ENCODE assay signal across 9 mouse cellular contexts in the genomic region with DNA sequence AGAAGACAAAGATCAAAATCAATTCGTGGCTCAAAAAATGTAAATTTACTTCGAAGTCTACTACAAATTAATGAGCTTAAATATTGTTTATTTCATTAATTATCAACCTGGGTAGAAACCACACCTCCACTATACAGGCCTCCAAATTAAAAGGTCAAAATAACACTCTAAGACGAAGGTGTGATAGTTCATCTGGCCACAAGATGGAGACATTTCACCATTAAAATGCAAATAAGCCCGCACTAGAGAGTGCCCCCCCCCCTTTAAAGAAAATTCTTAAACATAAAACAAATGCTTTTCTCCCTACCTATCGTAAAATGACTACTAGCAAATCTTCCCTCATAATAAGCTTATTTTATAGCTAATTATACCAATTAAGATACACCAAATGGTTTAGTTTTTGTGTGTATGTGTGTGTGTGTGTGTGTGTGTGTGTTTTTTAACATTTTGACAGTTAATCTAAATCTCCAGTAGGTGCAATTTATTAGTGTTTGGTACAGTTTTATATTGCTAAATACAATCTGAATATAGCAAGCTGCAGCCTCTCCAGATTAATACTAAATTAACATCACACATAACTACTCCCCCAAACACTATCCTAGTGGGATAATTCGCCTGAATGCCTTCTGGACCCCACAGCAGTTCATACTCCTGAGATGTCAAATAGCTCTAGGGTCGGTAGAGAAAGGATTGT. TPM values are rescaled to one million over a fixed set of nuclear protein-coding genes. Genes with fewer than 3 reads are reported as not detected.
DNase-seq lines count a peak whose midpoint lies in the region; ATAC-seq and TF ChIP-seq lines count a peak whose summit lies in the region.
"Had no signal": no experiment of that assay in that cellular context is flagged by ENCODE, and none has a peak within 500 bp of the region (broad histone marks: within the 10 kb centered on the region; RNA-seq: fewer than 3 reads in every experiment).

No protein-coding gene starts in this region.

- H3K4me1 ChIP-seq in forebrain, embryonic 12.5 days: no peaks in the 10 kb centered on the region
- no peaks in the 10 kb centered on the region for H3K4me1 ChIP-seq in limb, embryonic 14.5 days (ENCODE audit: control insufficient read depth, insufficient read depth, low read length)
- H3K4me1 ChIP-seq: liver, embryonic 13.5 days had no signal

- H3K9me3 ChIP-seq in forebrain, embryonic 12.5 days: no peaks in the 10 kb centered on the region
- H3K9me3 ChIP-seq in limb, embryonic 14.5 days (ENCODE audit: control insufficient read depth, low read length): no peaks in the 10 kb centered on the region
- H3K9me3 ChIP-seq: liver, embryonic 13.5 days had no signal

- H3K4me3 ChIP-seq in forebrain, embryonic 12.5 days (replicated peaks): no peak overlapping the region
- no peak overlapping the region for H3K4me3 ChIP-seq in limb, embryonic 14.5 days (replicated peaks; ENCODE audit: low read length)
- H3K4me3 ChIP-seq: liver, embryonic 13.5 days had no signal

- DNase-seq in layer of hippocampus, adult 9-10 months (ENCODE audit: low spot score): peak; percentile 4
- no peak for DNase-seq in layer of hippocampus, postnatal 25 days (ENCODE audit: extremely low spot score in 1 of 2, low spot score in 1 of 2)
- peak; percentile 61 for DNase-seq in NIH3T3 (ENCODE audit: low read depth)
- DNase-seq in limb, embryonic 14.5 days (ENCODE audit: low spot score): peak; percentile 49
- peak; percentile 20 for DNase-seq in retina, postnatal 7 days (ENCODE audit: low read depth, low spot score)
- no peak for DNase-seq in layer of hippocampus, postnatal 10 days (ENCODE audit: low spot score in 2 of 2)
- no peak for DNase-seq in urinary bladder, postnatal 10 days (ENCODE audit: low spot score)
- DNase-seq: liver, embryonic 13.5 days had no signal

- no peak overlapping the region for H3K4me2 ChIP-seq in forebrain, embryonic 12.5 days
- no peak overlapping the region for H3K4me2 ChIP-seq in limb, embryonic 14.5 days (replicated peaks; ENCODE audit: low read depth, low read length, severe bottlenecking)
- H3K4me2 ChIP-seq: liver, embryonic 13.5 days had no signal

- WGBS in forebrain, embryonic 12.5 days: 22% methylated on average over 7 of the region's 7 CpGs
- 15% methylated on average over 7 of the region's 7 CpGs for WGBS in limb, embryonic 14.5 days

- no peak for TF ChIP-seq POLR2A in limb, embryonic 14.5 days (IDR thresholded peaks at IDR 0.05; ENCODE audit: borderline replicate concordance, extremely low read depth, insufficient read depth, insufficient read length)

- peak; percentile 82 for ATAC-seq in forebrain, embryonic 12.5 days (ENCODE audit: low FRiP score)
- peak; percentile 65; the same call in 1 of the 2 replicates for ATAC-seq in limb, embryonic 14.5 days (ENCODE audit: low FRiP score, low read depth)

- no peak overlapping the region for H3K9ac ChIP-seq in forebrain, embryonic 12.5 days
- H3K9ac ChIP-seq in limb, embryonic 14.5 days (ENCODE audit: low read depth, low read length, severe bottlenecking): no peak overlapping the region
- H3K9ac ChIP-seq: liver, embryonic 13.5 days had no signal

- no peaks in the 10 kb centered on the region for H3K36me3 ChIP-seq in forebrain, embryonic 12.5 days (replicated peaks)
- H3K36me3 ChIP-seq in limb, embryonic 14.5 days (ENCODE audit: control insufficient read depth, insufficient read depth, low read length): no peaks in the 10 kb centered on the region
- H3K36me3 ChIP-seq: liver, embryonic 13.5 days had no signal

- H3K27me3 ChIP-seq in forebrain, embryonic 12.5 days: no peaks in the 10 kb centered on the region
- no peaks in the 10 kb centered on the region for H3K27me3 ChIP-seq in limb, embryonic 14.5 days (ENCODE audit: control insufficient read depth, insufficient read depth, low read length)
- H3K27me3 ChIP-seq: liver, embryonic 13.5 days had no signal

- H3K27ac ChIP-seq in forebrain, embryonic 12.5 days: no peak overlapping the region
- H3K27ac ChIP-seq in limb, embryonic 14.5 days (replicated peaks; ENCODE audit: low read depth, low read length): no peak overlapping the region
- H3K27ac ChIP-seq: liver, embryonic 13.5 days had no signal

RNA-seq across cellular contexts. Expression of gene Plscr5, which starts 45.0 kb away (rescaled TPM):
- not detected for total RNA-seq in layer of hippocampus, postnatal 25 days (2021)
- polyA plus RNA-seq in forebrain, embryonic 12.5 days (2016; fragmentation: Nextera tagmentation; extraction: Ambion mirVana): not detected in 2 replicates
- not detected in 2 replicates for polyA plus RNA-seq in limb, embryonic 14.5 days (2012; rRNA removed)
- polyA plus RNA-seq in limb, embryonic 14.5 days (2014; fragmentation: Nextera tagmentation; extraction: Ambion mirVana): not detected in 2 replicates
- under 1 TPM; 0.29 to 0.62 TPM for total RNA-seq in layer of hippocampus, postnatal 10 days (2021)
- polyA plus RNA-seq: liver, embryonic 13.5 days had no signal

Comparison
In these comparisons a context has a peak if more than half of its experiments do, and no peak if none do; other contexts are left out.
1. DNase-seq: peak in layer of hippocampus, adult 9-10 months (single experiment), NIH3T3 (single experiment), limb, embryonic 14.5 days (single experiment) and retina, postnatal 7 days (single experiment); none in layer of hippocampus, postnatal 25 days (0 of 2), layer of hippocampus, postnatal 10 days (0 of 2) and urinary bladder, postnatal 10 days (single experiment).